Mouse (Mus musculus): ENCODE results near the gene Shank1.

- no peak for TF ChIP-seq POLR2A (IDR thresholded peaks at IDR 0.05; ENCODE audit: control insufficient read depth, low read depth, low read length)
- TF ChIP-seq CTCF (IDR thresholded peaks at IDR 0.05; ENCODE audit: control insufficient read depth, insufficient read depth, insufficient replicate concordance, low read depth, low read length) = no peak
These were observed 49.0 kb downstream of the Shank1 start for GRCm38 (mm10) chr7:44358886-44359654.

All from testis, adult 2 months (tissue).